Mouse (Mus musculus): ENCODE results near the gene Cxcr5.

The Cxcr5 gene

GRCm38 (mm10) chr9:44532991-44533580 lies 28.6 kb downstream of the Cxcr5 start:
- no peak for DNase-seq

- no peak for DNase-seq
These were observed 33.3 kb downstream of the Cxcr5 start for GRCm38 (mm10) chr9:44528340-44528739.

- DNase-seq, result no peak
These were observed 35.2 kb downstream of the Cxcr5 start for GRCm38 (mm10) chr9:44526337-44527112.

GRCm38 (mm10) chr9:44525589-44525988 lies 36.1 kb downstream of the Cxcr5 start:
- no peak for DNase-seq

DNA sequence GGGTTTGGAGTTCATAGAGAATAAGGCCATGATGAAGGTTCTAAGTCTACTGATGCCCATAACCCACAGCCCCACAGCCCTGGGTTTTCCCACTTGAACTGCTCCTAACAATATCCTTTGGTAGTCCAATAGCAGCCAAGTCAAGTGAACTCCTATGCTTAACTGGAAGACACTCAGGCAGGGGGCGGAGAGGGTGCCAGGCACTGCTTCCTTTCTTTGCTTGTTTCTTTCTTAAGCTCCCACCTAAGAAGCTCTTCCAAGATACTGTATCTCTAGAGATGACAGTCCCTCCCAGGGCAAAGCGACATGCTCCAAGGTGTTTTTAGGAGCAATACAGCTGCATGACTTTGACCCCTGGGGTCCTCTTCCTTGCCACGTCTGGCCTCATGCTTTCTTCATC lies 36.7 kb downstream of the Cxcr5 start:
- DNase-seq, result no peak

- no peak for DNase-seq
These were observed 37.3 kb downstream of the Cxcr5 start for GRCm38 (mm10) chr9:44524235-44524826.

DNA sequence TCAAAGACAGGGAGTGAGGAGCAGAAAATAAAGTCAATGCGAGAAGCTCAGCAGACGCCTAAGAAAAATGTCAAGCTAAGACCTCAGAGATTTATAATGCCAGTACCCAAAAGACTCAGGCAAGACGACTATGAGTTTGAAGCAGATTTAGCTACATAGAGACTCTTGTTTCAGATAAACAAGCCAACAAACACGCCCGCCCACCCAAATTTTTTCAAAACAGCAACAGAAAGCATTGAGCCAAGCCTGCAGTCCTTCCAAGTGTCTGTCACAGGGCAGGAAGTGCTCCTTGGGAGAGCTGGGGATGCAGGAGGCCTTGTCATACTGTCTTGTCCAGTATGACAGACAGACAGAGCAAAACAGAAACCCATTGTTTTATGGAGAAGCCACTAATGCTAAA lies 38.0 kb downstream of the Cxcr5 start:
- no peak for DNase-seq

DNA sequence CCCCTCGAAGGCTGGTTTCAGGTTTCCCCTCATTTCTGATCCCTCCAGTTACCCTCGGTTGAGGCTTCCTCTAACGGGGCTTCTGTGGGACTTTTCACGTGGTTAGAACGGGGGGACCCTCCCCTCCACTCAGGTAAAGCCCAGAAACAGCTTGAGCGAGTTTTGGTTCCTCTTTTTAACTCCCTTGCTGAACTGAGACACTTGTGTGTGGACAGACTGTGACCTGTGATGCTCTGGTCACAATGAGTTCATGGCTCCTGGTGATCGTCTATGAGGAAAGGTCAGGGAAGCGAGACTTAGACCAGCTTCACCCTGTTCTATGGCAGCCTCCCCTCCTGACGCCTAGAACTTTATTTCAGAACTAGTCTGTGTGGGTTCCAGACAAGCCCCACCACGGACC lies 39.8 kb downstream of the Cxcr5 start:
- no peak for DNase-seq

DNA sequence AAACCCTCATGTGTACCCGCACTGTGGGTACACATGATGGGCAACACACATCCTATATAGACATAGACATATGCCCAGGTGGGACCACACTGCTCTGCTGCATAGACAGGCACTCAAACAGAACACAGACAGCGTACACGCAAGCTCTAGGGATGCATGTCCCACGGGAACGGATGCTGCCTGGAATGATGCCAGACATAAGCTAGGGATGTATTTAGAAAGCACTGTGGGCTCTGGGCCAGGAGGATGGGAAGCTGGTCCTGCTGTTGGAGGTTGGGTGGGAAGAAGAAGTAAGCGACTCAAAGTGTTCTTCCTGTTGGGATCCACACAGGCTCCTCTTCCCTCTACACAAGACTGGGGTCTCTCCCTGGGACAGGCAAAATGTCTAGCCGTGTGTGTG lies 43.6 kb downstream of the Cxcr5 start:
- no peak for DNase-seq

DNA sequence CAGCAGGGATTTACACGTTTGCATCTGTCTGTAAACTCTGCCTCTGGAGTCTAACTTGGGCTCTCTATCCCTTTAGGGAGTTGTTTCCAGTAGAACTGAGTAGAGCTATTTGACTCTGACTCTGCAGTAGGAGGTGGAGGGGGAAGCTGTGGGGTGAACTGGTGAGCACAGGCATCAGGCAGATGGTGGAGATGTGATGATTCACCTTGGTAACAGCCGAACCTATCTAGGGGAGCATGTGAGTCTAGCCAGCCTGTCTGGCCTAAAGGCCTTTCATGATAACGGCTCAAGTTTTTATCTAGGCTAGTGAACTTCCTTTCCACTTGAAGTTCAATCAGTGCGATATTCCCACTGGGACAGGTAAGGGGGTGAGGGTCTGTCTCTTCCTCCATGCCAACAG lies 44.3 kb downstream of the Cxcr5 start:
- peak; percentile 50 for DNase-seq

- no peak for DNase-seq
These were observed 45.8 kb downstream of the Cxcr5 start for GRCm38 (mm10) chr9:44515891-44516290.

DNA sequence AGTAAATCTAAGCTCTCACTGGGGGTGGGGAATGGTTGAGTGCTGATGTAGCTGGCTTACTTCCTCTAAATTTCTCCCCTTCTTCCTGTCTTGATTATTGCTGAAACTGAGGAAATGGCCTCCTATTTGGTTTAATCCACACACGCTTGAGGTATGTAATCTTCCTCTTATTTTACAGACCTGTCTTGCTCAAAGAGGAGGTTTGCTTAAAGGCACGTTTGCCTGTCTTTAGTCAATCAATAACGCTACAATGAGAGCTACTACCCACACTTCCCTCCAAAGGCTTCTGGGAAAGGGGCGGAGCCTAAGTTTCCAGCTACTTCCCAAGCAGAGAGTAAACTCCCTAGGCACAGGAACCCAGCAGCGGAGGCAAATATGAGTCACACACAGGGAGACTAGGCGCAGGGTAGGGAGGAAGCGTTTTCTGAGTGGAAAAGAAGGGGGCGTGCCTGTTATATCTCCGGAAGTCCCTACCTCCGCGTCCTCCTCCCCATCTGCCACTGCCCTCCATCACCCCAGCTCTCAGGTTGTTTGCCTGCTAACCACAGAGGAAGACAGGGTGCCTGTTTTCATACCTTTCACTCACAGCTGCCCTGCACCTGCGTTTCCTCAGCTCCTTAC lies 46.4 kb downstream of the Cxcr5 start:
- no peak for DNase-seq

GRCm38 (mm10) chr9:44514147-44514546 lies 47.5 kb downstream of the Cxcr5 start:
- no peak for DNase-seq

GRCm38 (mm10) chr9:44513610-44514009 lies 48.1 kb downstream of the Cxcr5 start:
- DNase-seq, result no peak

GRCm38 (mm10) chr9:44513121-44513520 lies 48.6 kb downstream of the Cxcr5 start:
- DNase-seq, result peak; percentile 20

GRCm38 (mm10) chr9:44512717-44513003 lies 49.0 kb downstream of the Cxcr5 start:
- no peak for DNase-seq

- DNase-seq, result peak; percentile 45
These were observed 49.6 kb downstream of the Cxcr5 start for GRCm38 (mm10) chr9:44511935-44512716.

DNA sequence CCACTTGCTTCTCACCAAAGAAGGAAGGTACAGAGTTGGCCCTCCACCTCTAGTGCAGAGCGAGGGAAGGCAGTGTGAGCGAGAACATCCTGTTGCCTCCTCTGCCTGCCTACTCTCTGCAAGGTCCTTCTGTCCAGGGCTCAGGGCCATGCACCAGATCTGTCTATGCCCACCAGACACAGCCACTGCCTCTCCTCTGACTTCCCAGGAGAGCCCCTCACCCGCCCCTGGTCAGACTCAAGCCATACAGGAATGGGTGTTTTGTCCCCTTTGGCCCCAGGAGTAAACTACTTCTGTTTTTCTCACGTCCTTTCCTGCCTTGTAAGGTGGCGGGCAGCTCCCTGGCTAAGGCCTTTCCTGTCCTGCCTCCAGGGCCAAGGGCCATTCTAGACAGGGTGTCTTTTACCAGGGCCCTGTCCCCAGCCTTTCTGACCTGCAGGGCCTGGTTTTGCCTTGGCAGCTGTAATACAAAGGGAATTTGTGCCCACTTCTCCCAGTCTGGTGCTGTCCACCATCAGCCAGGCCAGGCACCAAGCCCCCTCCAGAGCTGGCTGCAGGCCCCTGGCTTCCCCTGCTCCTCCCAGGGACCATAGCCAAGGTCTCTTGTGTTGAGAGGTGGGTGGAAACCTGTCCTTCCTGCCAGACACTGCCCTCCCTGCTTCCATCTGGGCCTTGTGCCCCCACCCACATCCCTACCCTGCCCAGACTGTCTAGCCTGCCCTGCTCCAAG lies 50.6 kb downstream of the Cxcr5 start:
- DNase-seq, result peak; percentile 77

DNA sequence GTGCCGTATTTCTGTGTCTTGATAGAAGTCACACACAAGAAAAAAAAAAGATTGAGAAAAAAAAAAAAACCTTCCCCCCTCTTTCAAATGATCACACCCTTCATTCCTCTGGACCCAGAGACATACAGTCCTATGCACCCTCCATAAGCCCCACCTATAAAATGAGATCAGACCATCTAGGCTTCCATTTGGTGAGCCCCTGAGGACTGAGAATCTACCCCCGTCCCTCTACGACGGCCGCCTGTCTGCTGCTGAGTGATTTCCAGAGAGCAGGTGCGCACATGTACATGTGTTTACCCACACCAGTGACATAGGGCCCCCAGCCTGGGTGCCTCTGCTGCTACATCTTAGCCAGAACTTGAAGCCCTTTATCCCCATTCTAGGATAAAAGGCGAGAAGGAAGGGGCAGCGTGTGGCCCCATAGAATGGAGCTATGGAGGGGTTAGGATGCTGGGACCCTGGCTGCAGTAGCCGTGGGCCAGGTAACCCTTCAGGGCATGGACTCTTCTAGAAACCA lies 51.3 kb downstream of the Cxcr5 start:
- no peak for DNase-seq

DNA sequence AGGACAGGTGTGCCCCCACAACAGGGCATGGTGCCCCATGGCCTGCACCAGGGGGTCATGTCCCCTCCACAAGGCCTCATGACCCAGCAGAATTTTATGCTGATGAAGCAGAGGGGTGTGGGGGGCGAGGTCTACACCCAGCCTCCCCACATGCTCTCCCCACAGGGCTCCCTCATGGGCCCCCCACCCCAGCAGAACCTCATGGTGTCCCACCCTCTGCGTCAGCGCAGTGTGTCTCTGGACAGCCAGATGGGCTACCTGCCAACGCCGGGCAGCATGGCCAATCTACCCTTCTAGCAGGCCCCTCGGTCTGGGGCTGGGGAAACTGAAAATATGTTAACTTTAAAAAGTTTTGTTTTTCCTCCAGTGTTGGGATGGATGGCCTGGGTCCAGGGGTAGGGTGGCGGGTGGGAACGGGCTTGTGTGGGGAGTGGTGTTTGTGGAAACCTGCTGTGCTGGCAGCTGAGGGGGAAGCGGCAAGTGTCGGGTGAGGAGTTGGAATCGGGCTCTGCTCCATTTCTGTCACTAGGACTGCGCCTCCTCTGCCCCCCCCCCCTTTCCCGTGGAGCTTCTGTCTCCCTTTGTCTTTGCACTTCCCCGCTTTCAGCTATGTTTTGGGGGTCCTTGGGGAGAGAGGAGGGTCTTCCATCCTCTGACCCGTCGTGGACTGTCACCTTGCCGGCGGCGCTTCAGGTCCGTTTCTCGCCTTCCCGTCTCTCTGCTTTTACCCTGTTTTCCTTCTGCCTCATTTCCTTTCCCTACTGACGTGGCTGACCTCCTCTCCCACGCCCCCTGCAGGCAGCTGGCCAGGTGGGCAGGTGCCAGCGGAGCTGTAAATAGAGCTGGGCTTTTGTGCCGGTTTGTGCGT lies 52.0 kb downstream of the Cxcr5 start:
- DNase-seq, result peak; percentile 95
